Mouse (Mus musculus) midbrain, embryonic 10.5 days (tissue): ENCODE data around the gene H2-M10.3. TPM values are rescaled to one million over a fixed set of nuclear protein-coding genes. Genes with fewer than 3 reads are reported as not detected.

Experiments used
- polyA plus RNA-seq: library from polyadenylated mRNA; unstranded; fragments of >200 nt; fragmentation: Nextera tagmentation; extraction: Ambion mirVana; gene quantifications from 2 replicates; pipeline ENCODE4 v1.2.1, GENCODE M21; 2016

The H2-M10.3 gene
- polyA plus RNA-seq, 1 experiment from 2014 or later: not detected

Other genes starting within 250 kb of the H2-M10.3 start
- not detected in 2 replicates for gene Gm19684, start 246.7 kb downstream of the H2-M10.3 start, polyA plus RNA-seq
- not detected in 2 replicates for gene Gm7030, start 239.0 kb downstream of the H2-M10.3 start, polyA plus RNA-seq
- gene Gm8909, start 199.9 kb downstream of the H2-M10.3 start, polyA plus RNA-seq: 0.22 TPM in 1 of 2 replicates, not detected in the other
- not detected in 2 replicates for gene H2-T3, start 178.1 kb downstream of the H2-M10.3 start, polyA plus RNA-seq
- gene Rpp21, start 110.3 kb downstream of the H2-M10.3 start, polyA plus RNA-seq: 94.2 and 94.9 TPM in 2 replicates
- 21.2 and 23.2 TPM in 2 replicates for gene Trim39, start 96.2 kb downstream of the H2-M10.3 start, polyA plus RNA-seq
- 0.16 and 0.17 TPM in 2 replicates for gene H2-M10.2, start 81.9 kb downstream of the H2-M10.3 start, polyA plus RNA-seq
- gene H2-M10.1, start 42.3 kb downstream of the H2-M10.3 start, polyA plus RNA-seq: not detected in 2 replicates
- gene H2-M10.4, start 93.9 kb upstream of the H2-M10.3 start, polyA plus RNA-seq: not detected in 2 replicates
- gene H2-M11, start 178.7 kb upstream of the H2-M10.3 start, polyA plus RNA-seq: not detected in 2 replicates